Mouse (Mus musculus): ENCODE results near the gene Iqcg. TPM values are rescaled to one million over a fixed set of nuclear protein-coding genes. Genes with fewer than 3 reads are reported as not detected.
A peak's percentile ranks its signal among the peaks of the same experiment; 100 is the strongest.
"Not testable (repeated sequence)": the region's sequence is repeated elsewhere in the genome, so short reads cannot be mapped to it uniquely, and the experiment has no call there.

Iqcg gene
- total RNA-seq, 1 experiment from 2014 or later, result 0.55 TPM

GRCm38 (mm10) chr16:33054927-33055326 lies 1.1 kb downstream of the Iqcg start:
- not testable (repeated sequence) for ATAC-seq (replicated peaks; ENCODE audit: low read depth, poor library complexity, severe bottlenecking)

GRCm38 (mm10) chr16:33053141-33053540 lies 2.9 kb downstream of the Iqcg start:
- no peak for ATAC-seq (replicated peaks; ENCODE audit: low read depth, poor library complexity, severe bottlenecking)

DNA sequence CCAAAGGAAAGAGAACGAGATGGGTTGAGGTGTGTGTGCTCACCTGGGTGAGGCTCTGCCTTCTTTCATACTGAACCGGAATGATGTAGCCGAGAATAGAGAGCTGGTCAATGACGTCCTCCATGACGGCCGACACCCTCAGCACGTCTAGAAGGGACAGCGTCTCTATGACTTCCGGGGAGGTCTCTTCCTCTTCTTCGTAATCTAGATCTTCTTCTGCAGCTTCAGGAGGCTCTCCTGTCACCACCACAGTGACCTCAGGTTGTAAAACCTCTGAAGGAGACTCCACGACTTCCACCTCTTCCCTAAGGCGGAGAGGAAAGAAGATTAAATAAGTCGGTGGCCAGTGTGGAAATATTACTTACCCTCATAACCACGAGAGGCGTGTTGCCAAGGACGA lies 6.2 kb downstream of the Iqcg start:
- no peak for ATAC-seq (replicated peaks; ENCODE audit: low read depth, poor library complexity, severe bottlenecking)

DNA sequence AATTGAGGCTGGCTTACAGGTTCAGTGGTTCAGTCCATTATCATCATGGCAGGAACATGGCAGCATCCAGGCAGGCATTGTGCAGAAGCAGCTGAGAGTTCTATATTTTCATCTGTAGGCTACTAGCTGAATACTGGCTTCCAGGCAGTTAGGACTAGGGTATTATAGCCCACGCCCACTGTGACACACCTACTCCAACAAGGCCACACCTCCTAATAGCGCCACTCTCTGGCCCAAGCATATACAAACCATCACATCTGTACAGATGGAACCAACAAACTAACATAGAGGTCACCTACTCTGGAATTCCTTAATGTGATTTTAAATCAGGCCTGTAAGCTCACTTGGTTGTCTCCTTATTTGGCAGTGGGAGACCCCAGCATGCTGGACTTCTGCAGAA lies 7.3 kb downstream of the Iqcg start:
- no peak for ATAC-seq (replicated peaks; ENCODE audit: low read depth, poor library complexity, severe bottlenecking)

DNA sequence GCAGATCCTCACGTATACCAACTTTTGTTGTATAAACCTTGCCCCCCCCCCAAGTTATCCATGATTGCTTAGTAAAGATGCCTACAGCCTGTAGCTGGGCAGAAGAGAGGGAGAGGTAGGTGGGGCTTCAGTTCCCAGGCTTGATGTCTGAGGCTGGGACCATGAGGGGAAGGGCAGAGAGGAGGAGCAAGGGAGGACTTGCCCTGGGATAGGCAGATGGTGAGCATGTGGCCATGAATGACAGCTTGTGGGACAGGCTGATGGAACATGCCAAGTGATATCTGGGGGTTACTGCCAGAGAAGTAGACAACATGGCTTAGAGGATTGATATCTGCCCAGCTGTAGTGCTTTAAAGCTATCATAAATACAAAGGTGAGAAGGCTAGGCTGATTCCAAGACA lies 8.0 kb downstream of the Iqcg start:
- ATAC-seq (replicated peaks; ENCODE audit: low read depth, poor library complexity, severe bottlenecking), result no peak

DNA sequence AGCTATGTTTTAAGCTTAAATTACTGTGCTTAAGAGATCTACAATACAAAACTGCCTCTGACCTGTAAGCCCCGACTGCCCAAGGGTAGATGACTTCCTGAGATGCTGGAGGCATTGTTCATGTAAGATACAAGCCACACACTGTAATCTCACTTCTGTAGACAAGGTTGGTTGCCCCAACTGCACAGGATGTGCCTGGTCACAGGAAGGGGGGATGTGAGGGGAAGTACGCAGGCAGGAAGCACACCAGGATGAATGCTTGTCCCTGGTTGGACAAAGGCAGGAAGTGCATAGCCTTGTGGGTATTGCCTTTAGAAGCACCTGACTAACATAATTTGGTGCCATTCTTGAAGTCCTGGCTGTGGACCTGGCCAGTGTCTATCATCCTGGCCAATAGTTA lies 12.8 kb downstream of the Iqcg start:
- no peak; the same call in 1 of the 2 replicates for ATAC-seq (replicated peaks; ENCODE audit: low read depth, poor library complexity, severe bottlenecking)

- no peak for ATAC-seq (replicated peaks; ENCODE audit: low read depth, poor library complexity, severe bottlenecking)
These were observed 13.3 kb downstream of the Iqcg start for GRCm38 (mm10) chr16:33042682-33043081.

DNA sequence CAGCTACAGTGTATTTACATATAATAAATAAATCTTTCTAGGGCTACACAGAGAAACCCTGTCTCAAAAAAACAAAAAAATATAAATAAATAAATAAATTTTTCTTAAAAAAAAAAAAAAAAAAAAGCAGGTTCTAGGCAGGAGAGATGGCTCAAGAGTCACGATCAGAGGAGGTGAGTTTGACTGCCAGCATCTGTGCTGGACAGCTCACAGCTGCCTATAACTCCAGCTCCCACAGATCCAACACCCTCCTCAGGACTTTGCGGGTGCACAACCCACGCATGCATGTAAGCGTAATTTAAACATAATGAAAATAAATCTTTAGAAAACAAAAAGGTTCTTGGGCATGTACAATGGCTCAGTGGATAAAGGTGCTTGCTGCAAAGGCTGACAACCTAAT lies 20.0 kb downstream of the Iqcg start:
- no peak for ATAC-seq (replicated peaks; ENCODE audit: low read depth, poor library complexity, severe bottlenecking)

- ATAC-seq (replicated peaks; ENCODE audit: low read depth, poor library complexity, severe bottlenecking), result 0 out of 2 replicates have a peak, but pooled peaks have one; percentile 31
These were observed 29.7 kb downstream of the Iqcg start for GRCm38 (mm10) chr16:33026357-33026756.

DNA sequence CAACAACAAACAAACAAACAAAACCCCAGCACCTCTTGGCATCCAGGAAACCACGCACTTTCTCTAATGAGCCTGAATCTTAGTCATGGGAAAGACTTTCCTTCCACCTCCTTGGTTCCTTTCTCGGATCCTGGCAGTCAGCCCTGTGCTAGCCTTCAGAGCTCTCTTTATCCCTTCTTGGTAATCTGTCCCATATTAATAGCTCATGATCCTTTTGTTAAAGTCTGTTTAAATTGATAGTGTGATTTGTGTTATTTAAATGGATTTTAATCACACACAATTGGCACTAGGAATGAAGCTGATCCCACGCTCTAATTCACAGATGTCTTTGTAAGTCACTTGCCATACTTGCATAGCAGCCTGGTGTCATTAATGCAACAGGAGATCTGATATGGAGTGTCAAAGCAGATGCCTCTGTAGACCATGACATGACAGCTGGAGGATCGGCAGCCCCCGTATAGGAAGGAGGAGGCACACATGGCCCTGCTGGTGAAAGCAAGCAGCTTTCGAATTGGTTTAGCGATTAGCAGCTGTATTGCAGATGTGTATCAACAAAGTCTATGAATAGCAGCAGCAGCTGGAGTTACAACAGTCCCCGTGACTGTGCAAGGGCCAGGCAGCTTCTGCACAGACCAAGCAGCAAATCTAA lies 31.4 kb downstream of the Iqcg start:
- ATAC-seq (replicated peaks; ENCODE audit: low read depth, poor library complexity, severe bottlenecking), result no peak

DNA sequence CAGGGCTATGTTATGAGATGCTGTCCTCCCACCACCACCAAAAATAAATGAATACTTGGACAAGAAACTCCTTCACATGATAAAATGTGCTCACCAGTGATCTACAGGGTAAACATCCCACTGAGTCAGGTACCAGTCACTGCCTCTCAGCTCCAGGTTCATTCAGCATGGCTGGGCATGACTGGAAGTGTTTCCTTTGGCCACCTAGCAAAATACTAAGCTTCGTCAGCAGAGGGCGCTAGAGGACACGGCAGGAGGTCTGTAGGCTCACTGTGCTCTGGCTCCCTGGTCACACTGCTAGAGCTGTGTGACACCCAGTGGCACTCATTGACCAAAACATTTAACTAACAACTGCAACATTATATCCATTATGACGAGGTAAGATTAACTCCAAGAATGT lies 32.3 kb downstream of the Iqcg start:
- peak; percentile 96 for ATAC-seq (replicated peaks; ENCODE audit: low read depth, poor library complexity, severe bottlenecking)

- no peak for ATAC-seq (replicated peaks; ENCODE audit: low read depth, poor library complexity, severe bottlenecking)
These were observed 34.6 kb downstream of the Iqcg start for GRCm38 (mm10) chr16:33021381-33021780.

- no peak for ATAC-seq (replicated peaks; ENCODE audit: low read depth, poor library complexity, severe bottlenecking)
These were observed 36.8 kb downstream of the Iqcg start for GRCm38 (mm10) chr16:33019117-33019770.

GRCm38 (mm10) chr16:33017677-33018349 lies 38.2 kb downstream of the Iqcg start:
- no peak for ATAC-seq (replicated peaks; ENCODE audit: low read depth, poor library complexity, severe bottlenecking)

- ATAC-seq (replicated peaks; ENCODE audit: low read depth, poor library complexity, severe bottlenecking), result no peak
These were observed 40.0 kb downstream of the Iqcg start for GRCm38 (mm10) chr16:33015986-33016385.

DNA sequence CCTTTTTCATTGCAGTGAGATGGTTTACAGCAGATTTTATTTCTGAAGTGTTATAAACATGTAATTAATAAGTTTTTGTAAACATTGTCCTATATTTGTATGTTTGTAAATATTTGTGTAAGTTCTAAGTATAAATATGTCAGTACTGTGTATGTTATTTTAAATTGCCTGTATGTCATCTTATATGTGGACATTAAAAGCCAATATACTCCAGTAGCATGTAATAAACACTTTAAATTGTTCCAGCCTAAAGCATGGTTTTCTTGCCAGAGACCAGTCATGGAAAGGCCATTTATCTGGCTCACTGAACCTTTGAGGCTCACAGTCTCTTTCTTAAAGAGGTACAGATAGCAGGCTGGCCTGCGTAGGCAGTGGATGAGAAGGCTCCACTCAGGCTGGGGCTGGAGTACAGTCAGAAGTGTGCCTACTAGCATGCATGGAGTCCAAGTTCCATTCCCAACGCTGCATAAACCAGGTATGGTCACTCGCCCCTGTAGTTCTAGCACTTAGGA lies 40.6 kb downstream of the Iqcg start:
- ATAC-seq (replicated peaks; ENCODE audit: low read depth, poor library complexity, severe bottlenecking), result no peak

DNA sequence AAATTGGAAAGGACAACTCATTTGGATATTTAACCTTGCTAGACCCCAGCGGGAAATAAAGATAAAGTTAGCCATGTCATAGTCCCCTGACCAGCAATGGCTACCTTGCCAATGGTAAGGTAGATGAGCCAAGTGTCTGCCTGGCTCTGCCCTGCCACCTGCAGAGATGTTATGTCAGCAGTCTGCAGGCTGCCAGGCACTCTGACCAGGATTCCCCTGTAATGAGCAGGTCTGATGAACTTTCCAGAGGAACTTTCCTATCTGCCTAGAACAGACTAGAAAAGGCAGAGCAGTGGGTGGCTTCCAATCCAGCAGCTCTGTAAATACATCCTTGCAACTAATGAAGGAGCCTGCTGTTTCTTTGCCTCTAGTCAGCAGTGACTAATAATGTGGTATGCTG lies 41.1 kb downstream of the Iqcg start:
- no peak for ATAC-seq (replicated peaks; ENCODE audit: low read depth, poor library complexity, severe bottlenecking)

GRCm38 (mm10) chr16:33013801-33014200 lies 42.2 kb downstream of the Iqcg start:
- no peak for ATAC-seq (replicated peaks; ENCODE audit: low read depth, poor library complexity, severe bottlenecking)

- ATAC-seq (replicated peaks; ENCODE audit: low read depth, poor library complexity, severe bottlenecking), result no peak
These were observed 45.9 kb downstream of the Iqcg start for GRCm38 (mm10) chr16:33010166-33010565.

- ATAC-seq (replicated peaks; ENCODE audit: low read depth, poor library complexity, severe bottlenecking), result no peak
These were observed 48.6 kb downstream of the Iqcg start for GRCm38 (mm10) chr16:33007436-33007835.

- no peak for ATAC-seq (replicated peaks; ENCODE audit: low read depth, poor library complexity, severe bottlenecking)
These were observed 49.1 kb downstream of the Iqcg start for GRCm38 (mm10) chr16:33006888-33007287.
